Mouse (Mus musculus) layer of hippocampus, adult 9-11 months (tissue): ENCODE measurements around the gene Rptn.
"Not testable (repeated sequence)": the region's sequence is repeated elsewhere in the genome, so short reads cannot be mapped to it uniquely, and the experiment has no call there.

ENCODE experiments used
- DNase-seq: peaks from one replicate; pipeline ENCODE4 v3.0.0; 2022

Gene Rptn

GRCm38 (mm10) chr3:93393366-93393765 lies at the start of gene Rptn:
TSS of gene Rptn (plus strand) at chr3:93393699.
- DNase-seq, result no peak

- DNase-seq, result peak; percentile 23
Measured at GRCm38 (mm10) chr3:93346896-93347295, 46.6 kb upstream of the Rptn start.

GRCm38 (mm10) chr3:93360045-93360444 lies 33.5 kb upstream of the Rptn start:
- DNase-seq, result peak; percentile 46

- no peak for DNase-seq
Measured at GRCm38 (mm10) chr3:93361933-93362574, 31.4 kb upstream of the Rptn start.

- DNase-seq, result no peak
Measured at GRCm38 (mm10) chr3:93366966-93367575, 26.4 kb upstream of the Rptn start.

- no peak for DNase-seq
Measured at GRCm38 (mm10) chr3:93368171-93368570, 25.3 kb upstream of the Rptn start.

- no peak for DNase-seq
Measured at GRCm38 (mm10) chr3:93373416-93373815, 20.1 kb upstream of the Rptn start.

- no peak for DNase-seq
Measured at GRCm38 (mm10) chr3:93375196-93375595, 18.3 kb upstream of the Rptn start.

- DNase-seq, result no peak
Measured at GRCm38 (mm10) chr3:93375601-93376000, 17.9 kb upstream of the Rptn start.

GRCm38 (mm10) chr3:93378146-93378545 lies 15.4 kb upstream of the Rptn start:
- no peak for DNase-seq

- no peak for DNase-seq
Measured at GRCm38 (mm10) chr3:93403936-93404335, 10.4 kb downstream of the Rptn start.

GRCm38 (mm10) chr3:93406992-93407391 lies 13.5 kb downstream of the Rptn start:
- DNase-seq, result no peak

- no peak for DNase-seq
Measured at GRCm38 (mm10) chr3:93411905-93412304, 18.4 kb downstream of the Rptn start.

- DNase-seq, result no peak
Measured at GRCm38 (mm10) chr3:93431673-93432072, 38.2 kb downstream of the Rptn start.

- no peak for DNase-seq
Measured at GRCm38 (mm10) chr3:93442030-93442429, 48.5 kb downstream of the Rptn start, which contains the start of gene Tchh. TSS of gene Tchh (plus strand) at chr3:93442330.

- DNase-seq, result no peak
Measured at GRCm38 (mm10) chr3:93443501-93444101, 50.1 kb downstream of the Rptn start.

- DNase-seq, result peak; percentile 57
Measured at GRCm38 (mm10) chr3:93444343-93445164, 51.1 kb downstream of the Rptn start.

- peak; percentile 2 for DNase-seq
Measured at GRCm38 (mm10) chr3:93445165-93445705, 51.7 kb downstream of the Rptn start.

- no peak for DNase-seq
Measured at GRCm38 (mm10) chr3:93446128-93446755, 52.7 kb downstream of the Rptn start.

- DNase-seq, result not testable (repeated sequence)
Measured at GRCm38 (mm10) chr3:93446756-93447137, 53.2 kb downstream of the Rptn start.

GRCm38 (mm10) chr3:93447138-93447841 lies 53.8 kb downstream of the Rptn start:
- DNase-seq, result peak; percentile 61
